13 mouse cellular contexts compared by ENCODE assay signal in the genomic region with DNA sequence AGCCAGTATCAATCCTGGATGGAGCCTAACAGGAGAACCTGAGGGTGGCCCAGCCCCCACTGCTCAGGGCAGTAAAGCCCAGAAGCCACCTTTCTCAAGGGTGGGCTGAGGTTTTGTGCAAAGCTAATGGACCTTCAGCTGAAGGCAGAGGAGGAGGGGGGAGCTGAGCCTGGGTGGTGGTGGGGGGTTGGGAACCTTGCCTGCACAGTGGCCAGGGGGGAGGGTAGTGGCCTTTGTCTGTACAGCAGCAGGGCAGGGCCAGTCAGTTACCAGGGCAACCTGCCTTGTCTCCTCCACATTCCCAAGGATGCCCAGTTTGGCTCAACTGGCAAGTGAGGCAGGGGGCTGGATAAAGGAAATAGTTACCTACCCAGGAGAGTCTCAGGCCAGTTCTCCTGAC. TPM values are rescaled to one million over a fixed set of nuclear protein-coding genes. Genes with fewer than 3 reads are reported as not detected.
DNase-seq lines count a peak whose midpoint lies in the region; ATAC-seq and TF ChIP-seq lines count a peak whose summit lies in the region.
"Had no signal": no experiment of that assay in that cellular context is flagged by ENCODE, and none has a peak within 500 bp of the region (broad histone marks: within the 10 kb centered on the region; RNA-seq: fewer than 3 reads in every experiment).

No protein-coding gene starts in this region.

- H3K9me3 ChIP-seq in forebrain, embryonic 16.5 days (ENCODE audit: control insufficient read depth, low read length) = no peaks in the 10 kb centered on the region
- no peaks in the 10 kb centered on the region for H3K9me3 ChIP-seq in midbrain, embryonic 10.5 days (replicated peaks)
- H3K9me3 ChIP-seq in neural tube, embryonic 14.5 days (ENCODE audit: control insufficient read depth, low read length) = no peaks in the 10 kb centered on the region

- peaks cover 28% of the 10 kb centered on the region for H3K4me1 ChIP-seq in forebrain, embryonic 16.5 days (replicated peaks; ENCODE audit: control insufficient read depth, insufficient read depth, low read length)
- peaks cover 53% of the 10 kb centered on the region for H3K4me1 ChIP-seq in midbrain, embryonic 10.5 days
- H3K4me1 ChIP-seq in neural tube, embryonic 14.5 days (ENCODE audit: control insufficient read depth, insufficient read depth, low read length) = peaks cover 18% of the 10 kb centered on the region

- peak overlapping the region; percentile 24; the same call in 1 of the 2 replicates for H3K27ac ChIP-seq in forebrain, embryonic 16.5 days (ENCODE audit: low read length)
- peak overlapping the region; percentile 87 for H3K27ac ChIP-seq in midbrain, embryonic 10.5 days (replicated peaks)
- H3K27ac ChIP-seq in neural tube, embryonic 14.5 days (ENCODE audit: low read depth, low read length) = no peak overlapping the region
- no peak overlapping the region for H3K27ac ChIP-seq in layer of hippocampus, adult 2 months

- no peak overlapping the region for H3K4me3 ChIP-seq in forebrain, embryonic 16.5 days (replicated peaks; ENCODE audit: low read length)
- peak overlapping the region; percentile 35 for H3K4me3 ChIP-seq in midbrain, embryonic 10.5 days
- H3K4me3 ChIP-seq in neural tube, embryonic 14.5 days (ENCODE audit: low read depth, low read length) = no peak overlapping the region
- H3K4me3 ChIP-seq in layer of hippocampus, adult 2 months = no peak overlapping the region
- H3K4me3 ChIP-seq: megakaryocyte, embryonic 14.5 days had no signal

- peak; percentile 73 for DNase-seq in embryo, embryonic 9.5 days (ENCODE audit: extremely low spot score)
- peak; percentile 84 for DNase-seq in midbrain, embryonic 10.5 days (ENCODE audit: low spot score)
- DNase-seq in left cerebral cortex, adult 8-10 months (ENCODE audit: low spot score in 2 of 2) = no peak
- no peak for DNase-seq in layer of hippocampus, adult 2 months (ENCODE audit: low spot score in 2 of 2)
- DNase-seq in heart, adult 11 months = no peak
- DNase-seq: adrenal gland, postnatal 36 days; kidney, postnatal 25 days; liver; lung, embryonic 14.5 days had no signal

- no peak for TF ChIP-seq CTCF in layer of hippocampus, adult 2 months (conservative IDR thresholded peaks at IDR 0.05)

- no peak for ATAC-seq in forebrain, embryonic 16.5 days
- peak; percentile 52; the same call in 1 of the 2 replicates for ATAC-seq in neural tube, embryonic 14.5 days (ENCODE audit: low read depth)
- ATAC-seq: intestine, embryonic 16.5 days had no signal

- no peak overlapping the region for H3K4me2 ChIP-seq in forebrain, embryonic 16.5 days (ENCODE audit: low read length)
- H3K4me2 ChIP-seq in neural tube, embryonic 14.5 days (ENCODE audit: low read depth, low read length) = no peak overlapping the region
- H3K4me2 ChIP-seq: lung, embryonic 14.5 days had no signal

- no peaks in the 10 kb centered on the region for H3K27me3 ChIP-seq in forebrain, embryonic 16.5 days (replicated peaks; ENCODE audit: control insufficient read depth, insufficient read depth, low read length)
- H3K27me3 ChIP-seq in midbrain, embryonic 10.5 days (ENCODE audit: low read depth, poor library complexity, severe bottlenecking) = peaks cover 14% of the 10 kb centered on the region
- H3K27me3 ChIP-seq in neural tube, embryonic 14.5 days (ENCODE audit: control insufficient read depth, insufficient read depth, low read length) = no peaks in the 10 kb centered on the region

- no peak overlapping the region for H3K9ac ChIP-seq in forebrain, embryonic 16.5 days (replicated peaks; ENCODE audit: low read depth, low read length)
- no peak overlapping the region for H3K9ac ChIP-seq in neural tube, embryonic 14.5 days (replicated peaks; ENCODE audit: low read depth, low read length)
- H3K9ac ChIP-seq: lung, embryonic 14.5 days had no signal

- H3K36me3 ChIP-seq in forebrain, embryonic 16.5 days (ENCODE audit: control insufficient read depth, insufficient read depth) = peaks cover 20% of the 10 kb centered on the region
- H3K36me3 ChIP-seq in midbrain, embryonic 10.5 days = peaks cover 41% of the 10 kb centered on the region
- H3K36me3 ChIP-seq in neural tube, embryonic 14.5 days (ENCODE audit: control insufficient read depth, insufficient read depth, low read length) = peaks cover 31% of the 10 kb centered on the region

RNA-seq across cellular contexts. Expression of gene Mapk11, which starts 2.9 kb away (rescaled TPM):
- polyA plus RNA-seq in forebrain, embryonic 16.5 days (2015; fragmentation: Nextera tagmentation; extraction: Ambion mirVana) = 39.1 and 46.8 TPM in 2 replicates
- polyA plus RNA-seq in midbrain, embryonic 10.5 days (2016; fragmentation: Nextera tagmentation; extraction: Ambion mirVana) = 38.8 and 47.4 TPM in 2 replicates
- polyA plus RNA-seq in neural tube, embryonic 14.5 days (2014; fragmentation: Nextera tagmentation; extraction: Ambion mirVana) = 24.9 and 32.9 TPM in 2 replicates
- 10 to 100 TPM; 35.8 to 40.9 (median 39.4) TPM for total RNA-seq in left cerebral cortex, adult 8-10 months (2022)
- 10 to 100 TPM; 21.6 to 25.8 TPM for total RNA-seq in layer of hippocampus, adult 2 months (2021)

RNA-seq across cellular contexts. Expression of gene Mapk12, which starts 11.8 kb away (rescaled TPM):
- 4.1 and 5.7 TPM in 2 replicates for polyA plus RNA-seq in forebrain, embryonic 16.5 days (2015; fragmentation: Nextera tagmentation; extraction: Ambion mirVana)
- 31.8 and 36.7 TPM in 2 replicates for polyA plus RNA-seq in midbrain, embryonic 10.5 days (2016; fragmentation: Nextera tagmentation; extraction: Ambion mirVana)
- 2.9 and 5.2 TPM in 2 replicates for polyA plus RNA-seq in neural tube, embryonic 14.5 days (2014; fragmentation: Nextera tagmentation; extraction: Ambion mirVana)
- 10 to 100 TPM in 2 of 4 experiments, 1 to 10 TPM in 2; 9.5 to 10.6 (median 10.1) TPM for total RNA-seq in left cerebral cortex, adult 8-10 months (2022)
- 1 to 10 TPM; 4.4 to 5.6 TPM for total RNA-seq in layer of hippocampus, adult 2 months (2021)

RNA-seq across cellular contexts. Expression of gene Hdac10, which starts 23.8 kb away (rescaled TPM):
- polyA plus RNA-seq in forebrain, embryonic 16.5 days (2015; fragmentation: Nextera tagmentation; extraction: Ambion mirVana) = 39.5 and 46.0 TPM in 2 replicates
- polyA plus RNA-seq in midbrain, embryonic 10.5 days (2016; fragmentation: Nextera tagmentation; extraction: Ambion mirVana) = 18.7 and 20.3 TPM in 2 replicates
- polyA plus RNA-seq in neural tube, embryonic 14.5 days (2014; fragmentation: Nextera tagmentation; extraction: Ambion mirVana) = 22.1 and 24.9 TPM in 2 replicates
- 10 to 100 TPM; 12.5 to 17.1 (median 14.2) TPM for total RNA-seq in left cerebral cortex, adult 8-10 months (2022)
- 10 to 100 TPM; 16.3 to 17.9 TPM for total RNA-seq in layer of hippocampus, adult 2 months (2021)

RNA-seq across cellular contexts. Expression of gene Plxnb2, which starts 28.3 kb away (rescaled TPM):
- 112 and 126 TPM in 2 replicates for polyA plus RNA-seq in forebrain, embryonic 16.5 days (2015; fragmentation: Nextera tagmentation; extraction: Ambion mirVana)
- polyA plus RNA-seq in midbrain, embryonic 10.5 days (2016; fragmentation: Nextera tagmentation; extraction: Ambion mirVana) = 130 and 144 TPM in 2 replicates
- polyA plus RNA-seq in neural tube, embryonic 14.5 days (2014; fragmentation: Nextera tagmentation; extraction: Ambion mirVana) = 66.4 and 100 TPM in 2 replicates
- total RNA-seq in left cerebral cortex, adult 8-10 months (2022) = 10 to 100 TPM; 42.6 to 60.9 (median 54.8) TPM
- 10 to 100 TPM; 49.7 to 59.1 TPM for total RNA-seq in layer of hippocampus, adult 2 months (2021)

RNA-seq across cellular contexts. Expression of gene Tubgcp6, which starts 29.4 kb away (rescaled TPM):
- polyA plus RNA-seq in forebrain, embryonic 16.5 days (2015; fragmentation: Nextera tagmentation; extraction: Ambion mirVana) = 16.8 and 22.1 TPM in 2 replicates
- 24.7 and 25.6 TPM in 2 replicates for polyA plus RNA-seq in midbrain, embryonic 10.5 days (2016; fragmentation: Nextera tagmentation; extraction: Ambion mirVana)
- 18.3 and 21.4 TPM in 2 replicates for polyA plus RNA-seq in neural tube, embryonic 14.5 days (2014; fragmentation: Nextera tagmentation; extraction: Ambion mirVana)
- 10 to 100 TPM; 27.2 to 30.8 (median 28.6) TPM for total RNA-seq in left cerebral cortex, adult 8-10 months (2022)
- total RNA-seq in layer of hippocampus, adult 2 months (2021) = 10 to 100 TPM; 31.0 to 31.5 TPM

Comparison
In these comparisons a context has a peak if more than half of its experiments do, and no peak if none do; other contexts are left out.
1. DNase-seq: peak in embryo, embryonic 9.5 days (single experiment) and midbrain, embryonic 10.5 days (single experiment); none in left cerebral cortex, adult 8-10 months (0 of 2), layer of hippocampus, adult 2 months (0 of 2) and heart, adult 11 months (single experiment).
2. H3K27ac ChIP-seq: peak in forebrain, embryonic 16.5 days (single experiment) and midbrain, embryonic 10.5 days (single experiment); none in neural tube, embryonic 14.5 days (single experiment) and layer of hippocampus, adult 2 months (single experiment).